Mouse (Mus musculus) forebrain, embryonic 16.5 days (tissue): Measurements from ENCODE around the gene Abca8b. TPM values are rescaled to one million over a fixed set of nuclear protein-coding genes. Genes with fewer than 3 reads are reported as not detected.

ENCODE experiments used
- ATAC-seq: fragments of 200-750 bp; cut with Nextera tagmentation; 2 replicates; pipeline ENCODE4 v1.8.0; 2017; ENCODE audit warnings: mild to moderate bottlenecking, moderate library complexity
- H3K27ac ChIP-seq: fragments of 300-500 bp; sonication (generic); 2 replicates; pipeline ENCODE4 v1.5.1; 2014; ENCODE audit warnings: low read length, control low read depth
- H3K27me3 ChIP-seq: fragments of 300-500 bp; sonication (generic); replicated peaks from 2 replicates; pipeline ENCODE4 v1.6.1; 2014; ENCODE audit warnings: low read length; ENCODE audit not compliant: control insufficient read depth, insufficient read depth
- H3K36me3 ChIP-seq: fragments of 300-500 bp; sonication (generic); 2 replicates; pipeline ENCODE4 v1.6.1; 2014; ENCODE audit not compliant: control insufficient read depth, insufficient read depth
- H3K4me1 ChIP-seq: fragments of 300-500 bp; sonication (generic); replicated peaks from 2 replicates; pipeline ENCODE4 v1.6.1; 2014; ENCODE audit warnings: low read length; ENCODE audit not compliant: control insufficient read depth, insufficient read depth
- H3K4me2 ChIP-seq: fragments of 300-500 bp; sonication (generic); 2 replicates; pipeline ENCODE4 v1.6.1; 2014; ENCODE audit warnings: mild to moderate bottlenecking, low read length, control low read depth
- H3K4me3 ChIP-seq: fragments of 300-500 bp; sonication (generic); replicated peaks from 2 replicates; pipeline ENCODE4 v1.5.1; 2014; ENCODE audit warnings: mild to moderate bottlenecking, low read length, control low read depth
- H3K9ac ChIP-seq: fragments of 300-500 bp; sonication (generic); replicated peaks from 2 replicates; pipeline ENCODE4 v1.6.1; 2014; ENCODE audit warnings: low read depth, low read length, control low read depth
- H3K9me3 ChIP-seq: fragments of 300-500 bp; sonication (generic); 2 replicates; pipeline ENCODE4 v1.6.1; 2016; ENCODE audit warnings: low read length; ENCODE audit not compliant: control insufficient read depth
- WGBS: fragments of 180-500 bp; shearing (Covaris S2); extraction: QIAGEN DNeasy Blood & Tissue Kit; methylation state at CpG from one replicate; pipeline ENCODE4 v1.1.7; 2014; 5-methylcytosine and 5-hydroxymethylcytosine counted together
- polyA plus RNA-seq: library from polyadenylated mRNA; unstranded; fragments of >200 nt; fragmentation: Nextera tagmentation; extraction: Ambion mirVana; gene quantifications from 2 replicates; pipeline ENCODE4 v1.2.1, GENCODE M21; 2015

Abca8b gene
- polyA plus RNA-seq, 1 experiment from 2014 or later, result 1.2 TPM

DNA sequence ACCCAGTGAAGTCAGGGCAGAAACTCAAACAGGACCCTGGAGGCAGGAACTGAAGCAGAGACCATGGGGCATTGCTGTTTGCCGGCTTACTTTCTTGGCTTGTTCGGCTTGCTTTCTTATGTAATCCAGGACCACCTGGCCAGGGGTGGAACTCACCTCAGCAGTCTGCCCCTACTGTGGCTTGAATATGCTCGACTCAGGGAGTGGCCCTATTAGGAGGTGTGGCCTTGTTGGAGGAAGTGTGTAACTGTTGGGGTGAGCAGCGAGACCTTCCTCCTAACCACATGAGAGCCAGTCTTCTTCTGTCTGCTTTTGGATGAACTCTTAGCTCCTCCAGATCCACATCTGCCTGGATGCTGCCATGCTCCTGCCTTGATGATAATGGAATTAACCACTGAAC is 108.9 kb downstream of the Abca8b start:
- WGBS, result 93% methylated on average over 4 of the region's 4 CpGs
- no peak overlapping the region for H3K27ac ChIP-seq
- H3K36me3 ChIP-seq, result no peaks in the 10 kb centered on the region
- ATAC-seq, result no peak
- no peak overlapping the region for H3K4me3 ChIP-seq
- H3K27me3 ChIP-seq, result no peaks in the 10 kb centered on the region
- no peak overlapping the region for H3K9ac ChIP-seq
- H3K4me1 ChIP-seq, result no peaks in the 10 kb centered on the region
- no peaks in the 10 kb centered on the region for H3K9me3 ChIP-seq
- H3K4me2 ChIP-seq, result no peak overlapping the region

DNA sequence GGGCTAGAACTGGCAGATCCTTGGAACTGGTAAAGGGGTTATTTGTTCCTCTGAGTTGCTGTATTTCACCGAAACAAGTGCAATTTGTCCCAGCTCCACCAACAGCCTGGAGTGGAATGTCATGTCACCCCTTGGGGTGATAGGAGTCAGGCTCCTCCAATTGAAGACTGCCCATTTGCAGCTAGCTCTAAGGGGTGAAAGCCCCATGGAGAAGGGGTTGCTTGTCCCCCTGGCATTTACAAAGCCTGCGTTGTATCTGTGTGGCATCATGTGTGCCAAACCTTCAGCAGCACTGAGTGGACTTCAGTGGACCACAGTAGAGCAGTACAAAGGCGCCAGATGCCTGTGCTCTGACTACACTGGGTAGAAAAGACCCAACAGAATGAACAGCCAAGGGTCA is 110.1 kb downstream of the Abca8b start:
- no peaks in the 10 kb centered on the region for H3K9me3 ChIP-seq
- 90% methylated on average over 3 of the region's 3 CpGs for WGBS
- no peaks in the 10 kb centered on the region for H3K27me3 ChIP-seq
- H3K9ac ChIP-seq, result no peak overlapping the region
- H3K36me3 ChIP-seq, result no peaks in the 10 kb centered on the region
- no peak overlapping the region for H3K27ac ChIP-seq
- ATAC-seq, result no peak
- no peak overlapping the region for H3K4me3 ChIP-seq
- H3K4me1 ChIP-seq, result no peaks in the 10 kb centered on the region
- no peak overlapping the region for H3K4me2 ChIP-seq

DNA sequence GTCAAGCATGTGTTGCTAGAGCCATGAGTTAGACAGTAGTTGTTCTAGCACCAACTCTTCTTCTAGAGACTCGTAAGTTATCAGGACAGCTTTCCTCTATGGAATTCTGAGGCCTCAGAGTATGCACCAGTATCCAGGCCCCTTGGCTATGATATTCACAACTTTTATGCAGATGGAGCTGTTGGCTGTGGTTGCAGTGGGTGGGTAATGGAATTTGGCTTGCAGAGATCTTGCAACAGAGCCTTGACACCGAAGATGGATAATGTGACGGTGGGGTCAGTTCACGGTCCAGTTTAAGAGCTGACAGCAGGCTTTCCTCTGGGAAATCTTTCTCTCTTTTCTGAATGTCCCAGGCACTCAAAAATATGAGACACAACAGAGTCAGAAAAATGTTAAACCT is 110.8 kb downstream of the Abca8b start:
- Histone ChIP-seq H3K9me3 (no peaks in the 10 kb centered on the region), H3K27ac (no peak overlapping the region), H3K36me3 (no peaks in the 10 kb centered on the region), H3K4me3 (no peak overlapping the region), H3K4me2 (no peak overlapping the region), H3K4me1 (no peaks in the 10 kb centered on the region), H3K27me3 (no peaks in the 10 kb centered on the region), H3K9ac (no peak overlapping the region)
- 91% methylated on average over 4 of the region's 4 CpGs for WGBS
- no peak for ATAC-seq

DNA sequence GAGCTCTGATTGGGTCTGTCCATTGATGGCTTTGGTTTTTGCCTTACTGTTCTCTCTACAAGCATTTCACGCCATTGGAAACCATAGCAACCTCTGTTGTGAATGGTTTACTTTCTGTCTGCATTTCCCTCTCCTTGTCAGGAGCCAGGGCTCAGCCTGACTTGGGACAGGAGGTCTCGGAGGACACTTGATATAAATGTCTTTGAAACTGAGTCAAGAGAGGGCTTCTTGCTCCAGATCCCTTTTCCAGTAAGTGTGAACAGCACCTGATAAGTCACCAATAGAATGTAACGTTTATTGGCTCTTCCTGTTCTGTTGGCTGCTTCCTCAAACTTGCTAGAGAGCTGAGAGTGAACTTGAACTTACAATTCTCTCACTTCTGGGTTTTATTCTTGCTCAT is 111.5 kb downstream of the Abca8b start:
- Histone ChIP-seq H3K4me2 (no peak overlapping the region), H3K36me3 (no peaks in the 10 kb centered on the region), H3K9ac (no peak overlapping the region), H3K9me3 (no peaks in the 10 kb centered on the region), H3K4me1 (no peaks in the 10 kb centered on the region), H3K27ac (no peak overlapping the region), H3K27me3 (no peaks in the 10 kb centered on the region), H3K4me3 (no peak overlapping the region)
- ATAC-seq, result no peak
- WGBS, result 60% methylated on average over 3 of the region's 3 CpGs

Other genes with a start within 250 kb of the Abca8b start
- gene 1700012B07Rik, start 167.8 kb downstream of the Abca8b start, polyA plus RNA-seq, result not detected in 2 replicates
- gene Abca8a, start 100.1 kb upstream of the Abca8b start, polyA plus RNA-seq, result 1.8 and 4.7 TPM in 2 replicates
- 2.5 and 3.8 TPM in 2 replicates for gene Abca9, start 172.4 kb upstream of the Abca8b start, polyA plus RNA-seq